Mouse (Mus musculus) B cell, adult 2 months (primary cell): ENCODE measurements at regions not wholly inside any gene's neighbourhood (a gene's known extent, or its start where the extent isn't known, plus 50 kb on each side); places are given as distances from the start of the nearest gene placed in this dataset.

ENCODE experiments used
- DNase-seq, 2 experiments: peaks; one replicate each; pipeline ENCODE4 v3.0.0; 2022

- no peak for DNase-seq
Measured at GRCm38 (mm10) chr15:97499821-97500385, 205.7 kb downstream of the Rpap3 start.

GRCm38 (mm10) chr15:97499240-97499639, 206.4 kb downstream of the Rpap3 start:
- no peak for DNase-seq

GRCm38 (mm10) chr15:97498375-97498774, 207.2 kb downstream of the Rpap3 start:
- peak; percentile 80 to 82 for DNase-seq

GRCm38 (mm10) chr15:97496026-97496425, 209.6 kb downstream of the Rpap3 start:
- peak; percentile 38 to 41 for DNase-seq

GRCm38 (mm10) chr15:97493340-97493739, 212.3 kb downstream of the Rpap3 start:
- DNase-seq: peak in 1 of 2 experiments; percentile 0

- DNase-seq: no peak
Measured at GRCm38 (mm10) chr15:97491796-97492195, 213.8 kb downstream of the Rpap3 start.

- DNase-seq: no peak
Measured at GRCm38 (mm10) chr15:97487425-97487824, 218.2 kb downstream of the Rpap3 start.

GRCm38 (mm10) chr15:97471986-97472779, 225.1 kb upstream of the Amigo2 start:
- no peak for DNase-seq

GRCm38 (mm10) chr15:97471476-97471875, 224.4 kb upstream of the Amigo2 start:
- DNase-seq: no peak

- peak; percentile 75 to 82 for DNase-seq
Measured at GRCm38 (mm10) chr15:97469684-97470344, 222.7 kb upstream of the Amigo2 start.

GRCm38 (mm10) chr15:97468732-97469683, 221.9 kb upstream of the Amigo2 start:
- DNase-seq: peak; percentile 76 to 77

- DNase-seq: no peak
Measured at GRCm38 (mm10) chr15:97467781-97468485, 220.8 kb upstream of the Amigo2 start.

GRCm38 (mm10) chr15:97466906-97467465, 219.9 kb upstream of the Amigo2 start:
- no peak for DNase-seq

- peak; percentile 79 to 80 for DNase-seq
Measured at GRCm38 (mm10) chr15:97466110-97466509, 219.0 kb upstream of the Amigo2 start.

GRCm38 (mm10) chr15:97465366-97465765, 218.3 kb upstream of the Amigo2 start:
- DNase-seq: no peak

GRCm38 (mm10) chr15:97464737-97465136, 217.7 kb upstream of the Amigo2 start:
- DNase-seq: no peak

GRCm38 (mm10) chr15:97462587-97462986, 215.5 kb upstream of the Amigo2 start:
- no peak for DNase-seq

- DNase-seq: no peak
Measured at GRCm38 (mm10) chr15:97462006-97462405, 214.9 kb upstream of the Amigo2 start.

GRCm38 (mm10) chr15:97461060-97461459, 214.0 kb upstream of the Amigo2 start:
- no peak for DNase-seq

- DNase-seq: peak in 1 of 2 experiments; percentile 0
Measured at GRCm38 (mm10) chr15:97460360-97460719, 213.3 kb upstream of the Amigo2 start.

GRCm38 (mm10) chr15:97459606-97460359, 212.7 kb upstream of the Amigo2 start:
- no peak for DNase-seq
